Mouse (Mus musculus): ENCODE measurements around the gene Rgcc.

- TF ChIP-seq CTCF (IDR thresholded peaks at IDR 0.05) (no peak), EP300 (IDR thresholded peaks at IDR 0.05) (no peak)
Observed at GRCm38 (mm10) chr14:79331936-79332335, 30.5 kb upstream of the Rgcc start.

Measured in lung, postnatal 0 days (tissue).